Comparison of ENCODE assay signal across 16 mouse cellular contexts in the genomic region with DNA sequence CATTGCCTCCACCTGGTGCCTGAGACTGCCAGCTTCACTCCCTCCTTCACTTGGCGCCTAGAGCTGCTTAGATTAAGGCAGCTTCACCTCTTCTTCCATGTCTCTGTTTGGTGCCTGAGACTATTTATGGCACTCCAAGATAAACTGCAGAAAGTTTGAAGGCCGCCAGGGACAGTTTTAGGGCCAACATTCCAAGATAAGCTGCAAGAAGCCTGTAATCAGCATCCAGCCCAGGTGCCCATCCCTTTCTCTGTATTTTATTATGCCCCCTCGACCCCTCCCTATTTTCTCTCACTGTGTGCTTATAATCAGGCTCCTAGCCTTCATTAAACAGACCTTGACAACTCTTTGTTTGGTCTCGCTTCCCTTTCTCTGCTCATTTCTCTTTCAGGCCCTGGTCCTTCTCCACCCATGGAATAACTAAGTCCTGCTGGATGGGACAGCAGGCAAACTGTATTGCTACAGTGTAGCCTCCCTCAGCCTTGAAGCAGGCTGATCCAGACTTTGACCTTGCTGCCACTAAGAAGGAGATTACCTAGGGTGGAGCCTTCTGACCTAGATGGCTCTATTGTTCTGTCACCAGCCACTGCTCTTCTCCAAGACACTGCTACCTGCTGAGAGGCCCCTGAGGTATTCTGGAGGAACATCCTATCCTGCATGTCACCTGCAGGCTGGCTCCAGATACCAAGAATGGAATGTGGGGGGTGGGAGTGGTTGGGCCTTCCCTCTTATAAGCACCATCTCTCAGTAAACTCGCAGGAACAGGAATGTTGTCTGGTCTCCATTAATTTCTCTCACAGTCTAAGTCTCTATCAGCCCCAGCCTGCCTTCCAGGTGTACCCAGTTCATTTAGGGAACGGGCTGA. TPM values are rescaled to one million over a fixed set of nuclear protein-coding genes. Genes with fewer than 3 reads are reported as not detected.
"Had no signal": no experiment of that assay in that cellular context is flagged by ENCODE, and none has a peak within 500 bp of the region (broad histone marks: within the 10 kb centered on the region; RNA-seq: fewer than 3 reads in every experiment).

No protein-coding gene starts in this region.

RNA-seq across cellular contexts. Expression of gene Olfr836, which starts 27.1 kb away (rescaled TPM):
- total RNA-seq: megakaryocyte, adult 5-6 weeks; megakaryocyte-erythroid progenitor cell, adult 5-6 weeks had no signal
- polyA plus RNA-seq: lung, embryonic 14.5 days; lung, embryonic 16.5 days; midbrain, embryonic 10.5 days; midbrain, embryonic 12.5 days; midbrain, embryonic 14.5 days; midbrain, embryonic 16.5 days; myocyte; neural tube, embryonic 11.5 days; neural tube, embryonic 13.5 days; neural tube, embryonic 15.5 days; small intestine, adult 2 months; stomach, embryonic 14.5 days; stomach, embryonic 16.5 days; thymus, postnatal 0 days had no signal

RNA-seq across cellular contexts. Expression of gene Olfr837, which starts 43.0 kb away (rescaled TPM):
- total RNA-seq: megakaryocyte, adult 5-6 weeks; megakaryocyte-erythroid progenitor cell, adult 5-6 weeks had no signal
- polyA plus RNA-seq: lung, embryonic 14.5 days; lung, embryonic 16.5 days; midbrain, embryonic 10.5 days; midbrain, embryonic 12.5 days; midbrain, embryonic 14.5 days; midbrain, embryonic 16.5 days; myocyte; neural tube, embryonic 11.5 days; neural tube, embryonic 13.5 days; neural tube, embryonic 15.5 days; small intestine, adult 2 months; stomach, embryonic 14.5 days; stomach, embryonic 16.5 days; thymus, postnatal 0 days had no signal
